Mouse (Mus musculus) liver, embryonic 11.5 days (tissue): ENCODE data around the gene Def8. TPM values are rescaled to one million over a fixed set of nuclear protein-coding genes. Genes with fewer than 3 reads are reported as not detected.

Experiments used
- ATAC-seq: fragments of 200-750 bp; cut with Nextera tagmentation; replicated peaks from 2 replicates; pipeline ENCODE4 v1.8.0; 2017; ENCODE audit warnings: moderate number of reproducible peaks, mild to moderate bottlenecking, moderate TSS enrichment, moderate library complexity; ENCODE audit not compliant: low FRiP score
- DNase-seq: peaks from one replicate; pipeline ENCODE4 v3.0.0-alpha.2; 2017; ENCODE audit warnings: low spot score
- H3K27ac ChIP-seq: fragments of 300-500 bp; sonication (generic); 2 replicates; pipeline ENCODE4 v1.5.1; 2014; ENCODE audit warnings: mild to moderate bottlenecking, low read depth, low read length, control low read depth
- H3K27me3 ChIP-seq: fragments of 300-500 bp; sonication (generic); replicated peaks from 2 replicates; pipeline ENCODE4 v1.6.1; 2014; ENCODE audit warnings: low read length, mixed read lengths; ENCODE audit not compliant: control insufficient read depth, insufficient read depth
- H3K36me3 ChIP-seq: fragments of 300-500 bp; sonication (generic); 2 replicates; pipeline ENCODE4 v1.6.1; 2014; ENCODE audit warnings: mild to moderate bottlenecking, low read length, moderate library complexity, mixed read lengths; ENCODE audit not compliant: control insufficient read depth, insufficient read depth
- H3K4me1 ChIP-seq: fragments of 300-500 bp; sonication (generic); replicated peaks from 2 replicates; pipeline ENCODE4 v1.6.1; 2014; ENCODE audit warnings: low read length, mixed read lengths; ENCODE audit not compliant: control insufficient read depth, insufficient read depth
- H3K4me2 ChIP-seq: fragments of 300-500 bp; sonication (generic); 2 replicates; pipeline ENCODE4 v1.6.1; 2014; ENCODE audit warnings: mild to moderate bottlenecking, control low read depth, moderate library complexity
- H3K4me3 ChIP-seq: fragments of 300-500 bp; sonication (generic); 2 replicates; pipeline ENCODE4 v1.5.1; 2014; ENCODE audit warnings: low read depth, low read length, control low read depth
- H3K9ac ChIP-seq: fragments of 300-500 bp; sonication (generic); 2 replicates; pipeline ENCODE4 v1.6.1; 2014; ENCODE audit warnings: low read depth, low read length, control low read depth
- H3K9me3 ChIP-seq: fragments of 300-500 bp; sonication (generic); 2 replicates; pipeline ENCODE4 v1.6.1; 2016; ENCODE audit warnings: low read length, inconsistent platforms, mixed read lengths; ENCODE audit not compliant: control insufficient read depth
- WGBS: fragments of 180-500 bp; shearing (Covaris S2); extraction: QIAGEN DNeasy Blood & Tissue Kit; methylation state at CpG from one replicate; pipeline ENCODE4 v1.1.7; 2014; 5-methylcytosine and 5-hydroxymethylcytosine counted together
- polyA plus RNA-seq: library from polyadenylated mRNA; unstranded; fragments of >200 nt; fragmentation: Nextera tagmentation; extraction: Ambion mirVana; gene quantifications from 2 replicates; pipeline ENCODE4 v1.2.1, GENCODE M21; 2014

Gene Def8
- polyA plus RNA-seq, 1 experiment from 2014 or later: 27.0 TPM

- no peak overlapping the region for H3K27ac ChIP-seq
- no peak for DNase-seq
- no peak overlapping the region for H3K4me3 ChIP-seq
- no peak overlapping the region for H3K9ac ChIP-seq
- H3K4me2 ChIP-seq: no peak overlapping the region
- H3K36me3 ChIP-seq: peaks cover 68% of the 10 kb centered on the region
- ATAC-seq: no peak
- no peaks in the 10 kb centered on the region for H3K27me3 ChIP-seq
- no peaks in the 10 kb centered on the region for H3K9me3 ChIP-seq
- WGBS: 94% methylated on average over 7 of the region's 7 CpGs
- H3K4me1 ChIP-seq: no peaks in the 10 kb centered on the region
These were observed 34.3 kb upstream of the Def8 start for GRCm38 (mm10) chr8:123389026-123389425.

- no peak for ATAC-seq
- Histone ChIP-seq H3K4me2 (no peak overlapping the region), H3K36me3 (peaks cover 65% of the 10 kb centered on the region), H3K27ac (no peak overlapping the region), H3K9ac (no peak overlapping the region), H3K4me3 (no peak overlapping the region), H3K4me1 (no peaks in the 10 kb centered on the region), H3K9me3 (no peaks in the 10 kb centered on the region), H3K27me3 (no peaks in the 10 kb centered on the region)
- DNase-seq: no peak
- WGBS: 91% methylated on average over 13 of the region's 13 CpGs
These were observed 25.0 kb upstream of the Def8 start for GRCm38 (mm10) chr8:123398308-123398707.

- Histone ChIP-seq H3K9me3 (no peaks in the 10 kb centered on the region), H3K27me3 (no peaks in the 10 kb centered on the region), H3K4me2 (no peak overlapping the region), H3K4me3 (no peak overlapping the region), H3K9ac (no peak overlapping the region), H3K4me1 (0 out of 2 replicates have a peak, but pooled peaks cover 2% of the 10 kb centered on the region), H3K36me3 (peaks cover 35% of the 10 kb centered on the region), H3K27ac (no peak overlapping the region)
- no peak for ATAC-seq
- no peak for DNase-seq
- WGBS: 89% methylated on average over 9 of the region's 9 CpGs
These were observed 21.4 kb upstream of the Def8 start for GRCm38 (mm10) chr8:123401936-123402335.

- no peak overlapping the region for H3K4me3 ChIP-seq
- peaks cover 7% of the 10 kb centered on the region; the same call in 1 of the 2 replicates for H3K27me3 ChIP-seq
- H3K27ac ChIP-seq: no peak overlapping the region
- H3K4me2 ChIP-seq: no peak overlapping the region
- ATAC-seq (no peak), DNase-seq (no peak)
- WGBS: 89% methylated on average over 9 of the region's 9 CpGs
- peaks cover 4% of the 10 kb centered on the region; the same call in 1 of the 2 replicates for H3K4me1 ChIP-seq
- no peaks in the 10 kb centered on the region for H3K9me3 ChIP-seq
- H3K9ac ChIP-seq: no peak overlapping the region
- H3K36me3 ChIP-seq: peaks cover 33% of the 10 kb centered on the region
These were observed 20.5 kb upstream of the Def8 start for GRCm38 (mm10) chr8:123402730-123403326.

GRCm38 (mm10) chr8:123404521-123404920, 18.8 kb upstream of the Def8 start:
- H3K27me3 ChIP-seq: peaks cover 10% of the 10 kb centered on the region; the same call in 1 of the 2 replicates
- WGBS: 64% methylated on average over 8 of the region's 8 CpGs
- no peak overlapping the region for H3K4me3 ChIP-seq
- peaks cover 18% of the 10 kb centered on the region for H3K4me1 ChIP-seq
- no peak overlapping the region for H3K27ac ChIP-seq
- H3K36me3 ChIP-seq: peaks cover 16% of the 10 kb centered on the region
- no peak for DNase-seq
- ATAC-seq: no peak
- H3K9ac ChIP-seq: no peak overlapping the region
- H3K4me2 ChIP-seq: no peak overlapping the region
- H3K9me3 ChIP-seq: no peaks in the 10 kb centered on the region

GRCm38 (mm10) chr8:123406786-123407185, 16.5 kb upstream of the Def8 start, which contains the start of gene Mc1r:
TSS of gene Mc1r (plus strand) at chr8:123407107.
- peaks cover 7% of the 10 kb centered on the region for H3K36me3 ChIP-seq
- H3K9ac ChIP-seq: 0 out of 2 replicates have a peak within 1 kb of the TSS, but pooled peaks have one; percentile 10
- DNase-seq (peak; percentile 70), ATAC-seq (no peak)
- peaks cover 32% of the 10 kb centered on the region for H3K27me3 ChIP-seq
- 9% methylated on average over 4 of the region's 4 CpGs for WGBS
- no peaks in the 10 kb centered on the region for H3K9me3 ChIP-seq
- no peak within 1 kb of the TSS for H3K4me3 ChIP-seq
- no peak within 1 kb of the TSS for H3K27ac ChIP-seq
- peak within 1 kb of the TSS; percentile 4; the same call in 1 of the 2 replicates for H3K4me2 ChIP-seq
- peaks cover 33% of the 10 kb centered on the region for H3K4me1 ChIP-seq

- H3K9ac ChIP-seq: no peak overlapping the region
- H3K9me3 ChIP-seq: no peaks in the 10 kb centered on the region
- H3K4me1 ChIP-seq: peaks cover 40% of the 10 kb centered on the region
- ATAC-seq (no peak), DNase-seq (no peak)
- H3K4me3 ChIP-seq: no peak overlapping the region
- H3K27ac ChIP-seq: no peak overlapping the region
- no peak overlapping the region for H3K4me2 ChIP-seq
- H3K27me3 ChIP-seq: peaks cover 40% of the 10 kb centered on the region
- peaks cover 4% of the 10 kb centered on the region; the same call in 1 of the 2 replicates for H3K36me3 ChIP-seq
- 81% methylated on average over 13 of the region's 13 CpGs for WGBS
These were observed 15.7 kb upstream of the Def8 start for GRCm38 (mm10) chr8:123407612-123408011.

GRCm38 (mm10) chr8:123408586-123409544, 14.5 kb upstream of the Def8 start:
- ATAC-seq: peak; percentile 70
- no peaks in the 10 kb centered on the region for H3K36me3 ChIP-seq
- peak overlapping the region; percentile 3; the same call in 1 of the 2 replicates for H3K27ac ChIP-seq
- peaks cover 42% of the 10 kb centered on the region for H3K4me1 ChIP-seq
- H3K27me3 ChIP-seq: peaks cover 53% of the 10 kb centered on the region
- H3K9me3 ChIP-seq: no peaks in the 10 kb centered on the region
- no peak overlapping the region for H3K4me3 ChIP-seq
- peak overlapping the region; percentile 46 for H3K4me2 ChIP-seq
- H3K9ac ChIP-seq: no peak overlapping the region
- peak; percentile 58 for DNase-seq
- WGBS: 42% methylated on average over 9 of the region's 9 CpGs
